9 mouse cellular contexts compared by ENCODE assay signal in genomic region chr5:113310377-113311003, GRCm38 (mm10). TPM values are rescaled to one million over a fixed set of nuclear protein-coding genes. Genes with fewer than 3 reads are reported as not detected.
DNase-seq lines count a peak whose midpoint lies in the region; ATAC-seq and TF ChIP-seq lines count a peak whose summit lies in the region.
"Had no signal": no experiment of that assay in that cellular context is flagged by ENCODE, and none has a peak within 500 bp of the region (broad histone marks: within the 10 kb centered on the region; RNA-seq: fewer than 3 reads in every experiment).

Gene Sgsm1, minus strand, starts transcription at chr5:113310786.

- peak; percentile 72 for ATAC-seq in forebrain, embryonic 16.5 days
- ATAC-seq in liver, embryonic 14.5 days (ENCODE audit: insufficient read depth): no peak
- peak; percentile 62 for ATAC-seq in neural tube, embryonic 12.5 days (ENCODE audit: low FRiP score, low read depth)

- TF ChIP-seq POLR2A in ES-Bruce4 (IDR thresholded peaks at IDR 0.05; ENCODE audit: insufficient read depth, low read length): no peak

- H3K9ac ChIP-seq in ES-Bruce4 (ENCODE audit: low read depth, poor library complexity, severe bottlenecking): peak within 1 kb of the TSS; percentile 62
- H3K9ac ChIP-seq in forebrain, embryonic 16.5 days (replicated peaks; ENCODE audit: low read depth, low read length): peak within 1 kb of the TSS; percentile 92
- H3K9ac ChIP-seq in liver, embryonic 14.5 days (replicated peaks): no peak within 1 kb of the TSS
- H3K9ac ChIP-seq in neural tube, embryonic 12.5 days: peak within 1 kb of the TSS; percentile 86

- peak; percentile 62 for TF ChIP-seq CTCF in ES-Bruce4 (IDR thresholded peaks at IDR 0.05; ENCODE audit: low read depth, low read length)
- peak; percentile 57 for TF ChIP-seq CTCF in liver, embryonic 14.5 days (IDR thresholded peaks at IDR 0.05; ENCODE audit: low read depth)

- no peaks in the 10 kb centered on the region for H3K36me3 ChIP-seq in ES-Bruce4 (ENCODE audit: control insufficient read depth, insufficient read depth, low read length, poor library complexity, severe bottlenecking)
- no peaks in the 10 kb centered on the region for H3K36me3 ChIP-seq in forebrain, embryonic 16.5 days (ENCODE audit: control insufficient read depth, insufficient read depth)
- H3K36me3 ChIP-seq in liver, embryonic 14.5 days (replicated peaks; ENCODE audit: control insufficient read depth, insufficient read depth, low read depth): no peaks in the 10 kb centered on the region
- no peaks in the 10 kb centered on the region for H3K36me3 ChIP-seq in neural tube, embryonic 12.5 days

- 1% methylated on average over 42 of the region's 53 CpGs for WGBS in forebrain, embryonic 16.5 days
- 4% methylated on average over 53 of the region's 53 CpGs for WGBS in liver, embryonic 14.5 days (ENCODE audit: insufficient replicate concordance)
- 4% methylated on average over 53 of the region's 53 CpGs for WGBS in neural tube, embryonic 12.5 days

- peak within 1 kb of the TSS; percentile 41 for H3K4me2 ChIP-seq in forebrain, embryonic 16.5 days (ENCODE audit: low read length)
- peak within 1 kb of the TSS; percentile 49 for H3K4me2 ChIP-seq in liver, embryonic 14.5 days (ENCODE audit: low read depth)
- peak within 1 kb of the TSS; percentile 85 for H3K4me2 ChIP-seq in neural tube, embryonic 12.5 days (replicated peaks)

- no peak for TF ChIP-seq EP300 in ES-Bruce4 (IDR thresholded peaks at IDR 0.05; ENCODE audit: insufficient read depth, low read depth, low read length)
- TF ChIP-seq EP300 in liver, embryonic 14.5 days (IDR thresholded peaks at IDR 0.05; ENCODE audit: low read depth): no peak

- DNase-seq in cerebellum, adult 11-12 months: peak; percentile 92
- peak; percentile 69 to 78 for DNase-seq in heart, postnatal 10 days
- peak; percentile 88 to 91 for DNase-seq in kidney, postnatal 4 days
- peak in 1 of 3 experiments; percentile 10 for DNase-seq in liver, embryonic 14.5 days (ENCODE audit: low read depth in 3 of 3, low spot score in 3 of 3)
- DNase-seq in thymus, postnatal 14 days: peak; percentile 48

- peak within 1 kb of the TSS; percentile 83 for H3K4me3 ChIP-seq in ES-Bruce4 (ENCODE audit: low read depth, low read length)
- H3K4me3 ChIP-seq in forebrain, embryonic 16.5 days (replicated peaks; ENCODE audit: low read length): peak within 1 kb of the TSS; percentile 75
- H3K4me3 ChIP-seq in liver, embryonic 14.5 days (ENCODE audit: insufficient read depth in 1 of 2, low read depth in 2 of 2, low read length in 2 of 2): peak within 1 kb of the TSS; percentile 24 to 30; a peak in 3 of 4 replicates
- H3K4me3 ChIP-seq in neural tube, embryonic 12.5 days: peak within 1 kb of the TSS; percentile 76

- peaks cover 1% of the 10 kb centered on the region for H3K4me1 ChIP-seq in ES-Bruce4 (ENCODE audit: control insufficient read depth, insufficient read depth, low read length)
- peaks cover 43% of the 10 kb centered on the region for H3K4me1 ChIP-seq in forebrain, embryonic 16.5 days (replicated peaks; ENCODE audit: control insufficient read depth, insufficient read depth, low read length)
- no peaks in the 10 kb centered on the region for H3K4me1 ChIP-seq in liver, embryonic 14.5 days (replicated peaks; ENCODE audit: control insufficient read depth in 2 of 2, insufficient read depth in 2 of 2, low read length in 1 of 2)
- peaks cover 40% of the 10 kb centered on the region for H3K4me1 ChIP-seq in neural tube, embryonic 12.5 days

- intact Hi-C loops in heart, postnatal 10 days (cut with DNase I): loop anchor here (5.0 kb wide), 1 partner anchor 133 kb away; no protein-coding TSS in a partner anchor

- H3K27ac ChIP-seq in ES-Bruce4 (ENCODE audit: insufficient read depth, low read length): no peak within 1 kb of the TSS
- no peak within 1 kb of the TSS for H3K27ac ChIP-seq in forebrain, embryonic 16.5 days (ENCODE audit: low read length)
- no peak within 1 kb of the TSS for H3K27ac ChIP-seq in liver, embryonic 14.5 days
- H3K27ac ChIP-seq in neural tube, embryonic 12.5 days: no peak within 1 kb of the TSS

- H3K9me3 ChIP-seq in ES-Bruce4 (replicated peaks; ENCODE audit: control insufficient read depth, insufficient read depth, low read length, poor library complexity, severe bottlenecking): no peaks in the 10 kb centered on the region
- H3K9me3 ChIP-seq in forebrain, embryonic 16.5 days (ENCODE audit: control insufficient read depth, low read length): no peaks in the 10 kb centered on the region
- H3K9me3 ChIP-seq in liver, embryonic 14.5 days (ENCODE audit: control insufficient read depth, low read length): no peaks in the 10 kb centered on the region
- no peaks in the 10 kb centered on the region for H3K9me3 ChIP-seq in neural tube, embryonic 12.5 days

- H3K27me3 ChIP-seq in ES-Bruce4 (ENCODE audit: control insufficient read depth, insufficient read depth, low read length, poor library complexity, severe bottlenecking): no peaks in the 10 kb centered on the region
- H3K27me3 ChIP-seq in forebrain, embryonic 16.5 days (replicated peaks; ENCODE audit: control insufficient read depth, insufficient read depth, low read length): no peaks in the 10 kb centered on the region; the same call in 1 of the 2 replicates
- peaks cover 2% of the 10 kb centered on the region; the same call in 1 of the 2 replicates for H3K27me3 ChIP-seq in liver, embryonic 14.5 days (ENCODE audit: control insufficient read depth, insufficient read depth, low read length)
- peaks cover 15% of the 10 kb centered on the region for H3K27me3 ChIP-seq in neural tube, embryonic 12.5 days (replicated peaks)

RNA-seq across cellular contexts. Expression of gene Sgsm1, which starts in this region (rescaled TPM):
- polyA plus RNA-seq in ES-Bruce4 (2011; ENCODE audit: insufficient read depth, insufficient read length, low read depth, missing spikeins): 11.7 and 12.6 TPM in 2 replicates
- 15.8 and 19.2 TPM in 2 replicates for polyA plus RNA-seq in forebrain, embryonic 16.5 days (2015; fragmentation: Nextera tagmentation; extraction: Ambion mirVana)
- 1 to 10 TPM in 1 of 2 experiments, under 1 TPM in 1; 0.74 to 1.1 TPM for total RNA-seq in heart, postnatal 10 days (2021)
- 1.4 and 1.5 TPM in 2 replicates for polyA plus RNA-seq in liver, embryonic 14.5 days (2012; rRNA removed)
- 0.86 and 1.4 TPM in 2 replicates for polyA plus RNA-seq in liver, embryonic 14.5 days (2014; fragmentation: Nextera tagmentation; extraction: Ambion mirVana)
- polyA plus RNA-seq in neural tube, embryonic 12.5 days (2016; fragmentation: Nextera tagmentation; extraction: Ambion mirVana): 12.8 and 13.9 TPM in 2 replicates
- total RNA-seq: MEL had no signal

Comparison
In these comparisons a context has a peak if more than half of its experiments do, and no peak if none do; other contexts are left out.
1. H3K4me3 ChIP-seq: peak in every context shown above with its lines; median percentile 83 in ES-Bruce4; 76 in neural tube, embryonic 12.5 days; 75 in forebrain, embryonic 16.5 days; 27 in liver, embryonic 14.5 days.